Mouse (Mus musculus) erythroblast, adult 5-6 weeks (primary cell): ENCODE results near the gene Ccdc81. TPM values are rescaled to one million over a fixed set of nuclear protein-coding genes. Genes with fewer than 3 reads are reported as not detected.

Source experiments
- ATAC-seq: replicated peaks from 2 replicates; pipeline ENCODE4 v1.8.0; 2016; ENCODE audit warnings: moderate number of reproducible peaks, mild to moderate bottlenecking, moderate TSS enrichment, inconsistent platforms; ENCODE audit not compliant: poor library complexity, low FRiP score, severe bottlenecking
- total RNA-seq, 2 experiments: library from RNA; stranded (forward) in 1 of 2; stranded (reverse) in 1 of 2; fragments of 150-400 nt in 1 of 2; fragments of 200-764, 138-1000 nt in 1 of 2; gene quantifications; 2 replicates each; pipeline versions ENCODE4 v1.2.3 to v1.2.4; 2015 to 2017; ENCODE audit warnings: low replicate concordance in 2 of 2

The Ccdc81 gene
- total RNA-seq, 2 experiments from 2014 or later = not detected

DNA sequence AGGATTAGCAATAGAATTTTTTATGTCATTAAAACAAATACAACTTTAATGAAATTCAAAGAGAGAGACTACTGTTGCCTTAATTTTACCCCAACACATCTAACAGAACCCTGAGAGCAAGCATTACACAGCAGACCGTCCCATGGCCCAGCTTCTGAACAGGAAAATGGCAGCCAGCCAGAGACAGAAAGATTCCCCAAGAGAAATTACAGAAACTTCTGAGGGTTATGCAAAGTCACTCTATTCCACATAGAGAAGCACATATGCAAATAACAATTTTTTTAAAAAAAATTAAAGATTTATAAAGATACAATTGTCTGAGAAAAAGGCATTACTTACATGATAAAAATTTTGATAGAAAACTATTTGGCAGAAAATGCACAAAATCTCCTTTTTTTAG, 23.7 kb downstream of the Ccdc81 start:
- ATAC-seq = no peak

DNA sequence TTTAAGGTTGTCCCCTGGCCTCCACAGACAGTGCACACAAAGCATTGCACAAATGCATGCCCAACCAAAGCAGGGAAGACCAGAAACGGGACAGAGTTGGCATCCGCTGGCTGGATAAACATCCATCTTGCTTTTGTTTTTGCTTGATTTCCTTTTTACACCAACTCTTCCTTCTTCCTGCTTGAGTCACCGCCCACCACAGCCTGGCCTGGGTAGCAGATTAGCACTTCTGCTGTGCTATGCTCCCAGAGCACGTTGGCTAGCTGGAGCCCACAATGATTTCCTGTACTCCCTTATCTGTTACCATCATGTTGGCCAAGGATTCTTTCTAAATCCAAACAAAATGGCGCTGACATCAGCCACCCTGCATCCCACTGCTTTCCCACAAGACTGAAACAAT, 36.2 kb downstream of the Ccdc81 start:
- ATAC-seq = no peak

DNA sequence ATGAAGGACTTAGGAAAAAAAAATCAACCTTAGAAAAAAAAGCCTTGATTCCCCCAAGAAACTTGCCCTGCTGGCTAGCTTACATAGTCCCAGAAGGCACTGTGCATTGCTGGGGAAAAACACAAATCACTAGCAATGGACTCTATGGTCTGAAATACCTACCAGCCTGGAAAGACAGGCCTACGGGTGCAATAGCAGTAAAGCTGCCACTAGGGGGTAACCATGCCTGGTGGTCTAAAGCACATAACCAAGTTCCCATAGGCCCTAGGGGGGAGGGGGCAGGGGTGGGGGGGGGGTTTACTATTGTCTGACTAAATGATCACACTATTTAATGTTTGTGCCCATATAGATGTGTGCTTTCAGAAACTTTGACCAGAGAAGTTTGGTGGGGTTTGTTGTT, 38.7 kb downstream of the Ccdc81 start:
- ATAC-seq = no peak

DNA sequence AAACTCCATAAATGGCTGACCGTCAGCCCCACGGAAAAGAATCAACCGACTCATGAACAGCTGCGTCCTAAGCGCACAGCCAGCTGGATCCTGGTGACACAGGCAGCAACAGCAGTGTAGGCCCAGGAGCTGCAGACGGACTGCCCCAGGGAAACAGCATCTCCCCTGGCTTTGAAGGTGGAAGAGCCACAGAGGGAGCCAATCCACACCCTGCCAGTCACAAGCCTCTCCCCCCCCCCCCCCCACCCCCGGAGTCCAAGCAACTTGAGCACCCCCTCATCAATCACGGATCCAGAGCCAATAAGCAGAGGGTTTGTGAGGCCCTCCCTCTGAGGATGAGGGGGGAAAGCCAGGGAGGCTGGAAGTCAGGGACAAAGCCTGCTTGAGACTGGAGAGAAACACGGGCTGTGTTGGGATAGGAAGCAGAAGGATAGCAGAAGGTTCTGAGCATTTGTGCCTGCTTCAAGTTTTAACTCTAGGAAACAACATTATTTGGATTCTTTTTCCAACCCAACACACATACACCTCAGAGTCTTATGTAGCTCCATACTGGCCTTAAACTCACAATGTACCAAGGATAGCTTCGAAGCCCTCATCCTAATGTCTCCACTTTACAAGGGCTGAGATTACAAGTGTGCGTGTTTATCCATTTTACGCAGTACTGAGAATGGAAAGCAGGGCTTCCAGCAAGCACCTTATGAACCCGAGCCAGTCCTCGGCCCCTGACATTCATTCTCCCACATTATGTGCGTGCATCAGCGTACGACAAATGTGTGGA, 46.8 kb downstream of the Ccdc81 start:
- no peak for ATAC-seq

DNA sequence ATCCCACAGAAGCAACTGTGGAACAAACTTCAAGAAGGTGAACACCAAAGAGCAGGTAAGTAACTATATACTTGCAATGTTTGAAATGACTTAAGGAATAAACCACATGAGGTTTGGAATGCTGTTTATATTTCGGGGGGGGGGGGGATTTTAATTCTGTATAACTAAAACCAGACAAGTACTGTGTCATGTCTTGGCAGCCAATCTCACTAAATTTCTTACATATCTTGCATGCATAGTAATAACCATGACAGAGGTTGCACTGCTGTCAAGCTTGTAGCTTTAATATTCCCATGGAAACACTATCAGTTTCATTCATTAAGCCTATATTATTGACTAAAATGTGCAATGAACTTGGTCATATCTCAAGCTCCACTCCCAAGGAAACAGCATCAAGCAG, 48.2 kb downstream of the Ccdc81 start:
- ATAC-seq = no peak

DNA sequence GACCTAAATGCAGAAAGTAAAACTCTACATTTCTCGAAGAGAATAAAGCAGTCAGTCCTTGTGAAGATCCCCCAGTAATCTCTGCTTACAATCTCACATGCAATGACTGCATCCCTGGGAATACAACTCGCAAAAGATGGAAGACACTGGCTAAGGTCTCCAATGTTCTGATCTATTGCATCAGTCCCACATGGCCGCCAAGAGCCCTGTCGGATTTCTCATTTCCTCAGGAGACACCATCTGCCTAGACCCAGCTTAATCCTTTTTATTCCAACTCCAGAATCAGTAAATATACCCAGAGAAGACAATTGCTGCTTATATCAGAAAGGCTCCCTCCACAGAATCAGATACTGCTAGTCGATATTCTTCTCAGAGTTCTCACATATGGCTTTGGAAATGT, 50.3 kb downstream of the Ccdc81 start:
- ATAC-seq = no peak

DNA sequence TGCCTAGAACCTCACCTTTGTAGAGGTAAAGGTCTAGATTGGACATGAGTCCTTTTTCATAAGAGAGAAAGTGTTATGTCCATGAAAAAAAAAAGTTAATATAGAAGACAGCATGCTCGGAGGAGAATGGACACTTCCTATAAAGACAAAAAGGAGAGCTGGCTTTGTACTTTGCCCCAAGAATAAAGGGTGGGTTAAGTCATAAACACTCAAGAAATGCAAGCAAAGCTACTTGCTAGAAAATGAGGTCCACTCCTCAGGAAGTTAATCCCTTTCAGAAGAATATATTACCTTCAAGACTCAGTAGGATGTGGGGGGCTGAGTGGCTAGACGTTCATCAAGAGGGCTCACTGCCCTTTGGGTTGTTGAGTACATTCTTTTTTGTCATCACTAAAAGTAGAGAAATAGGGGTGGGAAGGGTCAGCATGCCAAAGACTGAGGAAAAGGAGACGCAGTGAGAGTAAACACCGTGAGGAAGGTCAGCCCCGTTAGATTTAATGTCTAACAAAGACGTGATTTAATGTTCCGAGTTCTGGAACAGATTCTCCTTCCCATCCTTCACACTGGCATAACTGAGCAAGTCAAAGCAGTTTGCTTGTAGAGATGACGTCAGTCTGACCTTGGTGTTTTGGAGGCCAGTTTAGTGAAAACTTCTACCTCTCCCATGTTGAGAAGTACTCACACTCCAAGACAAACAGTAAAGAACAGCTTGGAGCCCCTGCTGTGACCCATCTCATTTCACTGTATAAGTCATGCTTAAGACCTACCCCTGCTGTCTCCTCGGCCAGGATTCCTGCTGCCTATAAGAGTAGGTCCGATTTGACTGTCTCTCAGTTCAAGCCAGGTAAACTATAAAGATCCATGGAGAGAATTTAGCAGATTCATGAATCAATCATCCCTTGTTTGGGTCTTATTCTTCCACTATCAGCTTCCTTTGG, 51.0 kb downstream of the Ccdc81 start:
- no peak for ATAC-seq

DNA sequence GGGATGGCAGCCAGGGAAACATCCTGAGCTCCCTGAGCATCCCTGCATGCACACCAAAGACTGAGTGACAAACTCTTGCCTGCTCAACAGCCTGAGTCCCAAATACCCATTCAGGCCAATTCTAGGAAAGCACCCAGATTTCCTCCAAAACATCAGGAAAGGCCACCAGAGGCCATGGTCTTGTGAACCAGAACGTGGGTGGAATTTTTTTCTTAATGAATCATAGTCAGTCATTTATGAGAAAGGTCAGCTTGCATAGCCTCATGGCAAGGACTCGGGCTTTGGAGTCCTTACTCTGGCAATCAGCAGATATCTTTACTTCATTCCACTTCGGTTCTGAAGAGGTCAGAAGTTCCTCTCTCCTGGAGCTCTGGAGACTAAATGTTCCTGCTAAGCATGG, 52.9 kb downstream of the Ccdc81 start:
- no peak for ATAC-seq

DNA sequence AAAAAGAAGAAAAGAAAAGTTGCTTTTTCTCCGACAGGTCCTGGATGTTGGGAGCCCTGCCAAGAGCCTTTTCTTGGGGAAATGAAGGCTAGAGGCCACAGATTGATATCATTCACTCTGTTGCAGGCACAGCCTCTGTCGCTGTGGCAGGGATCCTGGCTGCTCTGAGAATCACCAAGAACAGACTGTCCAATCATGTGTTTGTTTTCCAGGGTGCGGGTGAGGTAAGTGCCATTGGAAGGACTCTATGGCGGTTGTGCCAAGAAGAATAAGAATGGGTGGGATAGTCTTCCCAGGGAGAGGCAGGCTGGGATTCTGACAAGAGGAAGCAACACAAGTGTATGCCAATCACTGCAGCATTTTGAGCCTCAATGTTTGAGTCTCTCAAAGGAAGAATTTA, 57.8 kb downstream of the Ccdc81 start:
- no peak for ATAC-seq

DNA sequence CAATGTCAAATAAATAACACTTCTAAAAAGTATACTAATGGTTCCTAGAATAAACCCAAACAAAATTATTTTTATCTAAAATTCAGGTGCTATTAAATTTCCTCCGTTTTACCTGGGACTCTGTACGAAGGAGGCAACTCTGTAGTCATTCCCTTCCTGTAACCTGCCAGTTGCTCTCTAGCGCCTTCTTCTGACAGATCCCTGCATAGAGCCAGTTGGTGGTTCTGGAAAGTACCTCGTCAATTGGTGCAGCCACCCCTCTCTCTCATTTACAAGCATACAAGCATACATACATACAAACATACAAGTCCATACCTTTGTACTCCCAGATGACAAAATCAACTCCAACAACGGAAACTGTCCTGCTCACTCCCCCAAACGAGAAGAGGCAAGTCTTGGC, 59.9 kb downstream of the Ccdc81 start:
- no peak for ATAC-seq

DNA sequence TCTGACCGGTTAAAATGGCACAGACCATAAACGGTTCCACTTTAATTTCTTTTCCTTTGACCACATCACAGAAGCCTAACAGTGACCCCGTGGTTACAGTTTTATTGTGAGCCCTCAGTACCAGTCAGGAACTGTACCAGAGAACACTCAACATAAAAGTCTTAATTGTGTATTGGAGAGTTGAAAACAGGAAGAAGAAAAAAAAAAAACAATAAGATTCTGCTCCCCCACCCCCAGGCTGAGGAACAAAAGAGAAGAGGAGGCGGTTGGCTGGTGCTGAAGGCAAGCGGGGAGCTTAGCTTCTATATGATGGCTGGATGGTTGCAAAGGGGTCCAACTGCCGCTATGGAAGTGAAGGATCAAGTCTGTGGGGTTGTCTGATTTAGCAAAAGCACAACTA, 60.3 kb downstream of the Ccdc81 start:
- no peak for ATAC-seq

DNA sequence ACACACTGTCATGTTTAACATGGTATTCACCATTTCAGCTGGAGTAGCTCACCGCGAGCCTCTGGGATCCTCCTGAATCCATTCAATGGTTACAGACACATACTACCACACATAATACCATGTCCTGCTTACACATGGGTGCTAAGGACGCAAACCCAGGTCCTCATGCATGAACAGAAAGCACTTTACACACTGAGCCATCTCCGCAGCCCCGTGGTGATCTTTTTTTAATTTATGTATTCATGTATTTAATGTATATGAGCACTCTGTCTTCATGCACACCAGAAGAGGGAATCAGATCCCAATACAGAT, 61.1 kb downstream of the Ccdc81 start:
- no peak for ATAC-seq

DNA sequence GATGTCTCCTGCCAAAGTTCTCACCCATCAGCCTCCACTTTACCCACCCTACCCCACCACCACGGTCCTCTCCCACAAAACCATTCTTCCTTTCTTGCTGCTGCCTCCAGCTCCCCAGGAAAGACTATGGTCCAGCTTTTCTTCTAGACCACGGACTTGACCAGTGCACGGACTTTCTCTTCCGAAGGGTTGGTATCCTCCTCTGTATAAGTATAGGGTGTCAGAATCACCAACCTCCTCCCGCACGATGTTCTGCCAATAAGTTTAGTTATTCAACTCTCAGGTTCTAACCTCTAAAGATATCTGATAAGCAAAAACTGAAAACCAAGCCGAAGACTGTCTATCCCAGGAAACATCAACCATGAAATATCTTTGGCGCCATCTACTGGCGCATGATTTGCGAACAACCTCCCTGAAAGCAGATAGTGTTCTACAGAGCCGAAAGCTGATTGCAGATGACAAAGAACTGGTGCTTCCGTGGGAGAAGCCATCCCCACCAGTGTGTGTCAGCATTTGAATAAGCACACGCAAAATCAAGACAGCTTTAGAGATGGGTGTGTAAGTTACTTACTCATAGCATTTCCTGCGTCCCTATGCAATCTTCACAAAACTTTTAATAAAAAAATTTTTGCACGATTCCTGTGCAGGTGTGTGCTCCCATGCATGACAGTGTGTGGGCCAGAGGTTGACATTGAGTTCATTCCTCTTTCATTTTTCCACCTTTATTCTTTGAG, 61.6 kb downstream of the Ccdc81 start:
- no peak for ATAC-seq

DNA sequence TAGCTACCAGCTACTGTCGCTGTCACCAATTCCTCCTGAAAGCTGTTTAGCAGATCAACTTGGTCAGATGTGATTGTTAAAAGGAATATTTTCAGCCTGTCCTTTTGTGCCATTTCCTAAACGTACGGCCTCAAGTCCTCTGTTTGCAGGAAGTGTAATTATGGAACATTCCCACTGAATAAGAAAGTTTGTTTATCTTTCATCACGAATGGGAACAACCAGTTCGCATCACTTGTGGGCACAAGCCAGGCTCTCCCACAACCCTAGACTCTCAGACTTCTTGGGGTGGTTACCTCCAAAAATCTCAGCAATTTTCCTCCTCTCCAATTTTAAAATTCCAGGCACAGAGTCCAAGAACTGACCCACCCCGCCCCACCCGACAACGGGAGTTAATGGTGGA, 63.7 kb downstream of the Ccdc81 start:
- ATAC-seq = no peak

DNA sequence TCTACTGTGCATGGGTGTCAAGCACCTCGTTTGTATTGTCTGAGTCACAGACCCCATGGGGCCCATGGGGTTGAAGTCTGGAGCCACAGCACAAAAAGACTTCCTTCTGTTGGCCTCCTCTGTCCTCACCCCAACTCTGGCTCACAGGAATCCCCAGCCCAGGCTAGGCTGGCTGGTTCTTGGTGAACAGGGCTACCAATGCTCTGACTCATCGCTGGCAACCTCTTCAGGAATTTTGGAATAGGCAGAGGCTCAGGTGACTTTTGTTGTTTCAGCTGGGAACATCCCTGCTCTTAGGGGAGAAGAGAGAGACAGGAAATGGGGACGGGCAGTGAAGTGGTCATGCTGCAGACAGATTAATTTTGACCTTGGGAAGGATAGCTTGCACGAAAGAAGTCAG, 65.6 kb downstream of the Ccdc81 start:
- ATAC-seq = no peak

DNA sequence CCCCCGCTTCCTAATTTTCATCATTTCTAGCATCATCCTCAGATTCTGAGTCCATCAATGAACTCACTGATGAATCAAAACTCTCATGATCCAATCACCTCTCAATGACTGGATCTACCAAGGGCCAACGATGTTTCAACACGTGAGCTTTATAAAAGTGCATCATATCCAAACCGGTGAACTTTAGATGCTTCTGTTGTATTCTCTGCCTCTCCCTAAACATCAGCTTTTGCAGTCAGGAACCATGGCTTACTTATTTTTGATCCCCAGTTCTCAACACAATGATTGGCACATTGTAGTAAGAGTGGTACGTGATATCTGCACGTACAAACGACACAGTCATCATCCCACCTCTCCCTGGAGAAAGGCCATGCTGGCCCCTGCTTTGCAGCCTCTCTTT, 66.8 kb downstream of the Ccdc81 start:
- no peak for ATAC-seq

DNA sequence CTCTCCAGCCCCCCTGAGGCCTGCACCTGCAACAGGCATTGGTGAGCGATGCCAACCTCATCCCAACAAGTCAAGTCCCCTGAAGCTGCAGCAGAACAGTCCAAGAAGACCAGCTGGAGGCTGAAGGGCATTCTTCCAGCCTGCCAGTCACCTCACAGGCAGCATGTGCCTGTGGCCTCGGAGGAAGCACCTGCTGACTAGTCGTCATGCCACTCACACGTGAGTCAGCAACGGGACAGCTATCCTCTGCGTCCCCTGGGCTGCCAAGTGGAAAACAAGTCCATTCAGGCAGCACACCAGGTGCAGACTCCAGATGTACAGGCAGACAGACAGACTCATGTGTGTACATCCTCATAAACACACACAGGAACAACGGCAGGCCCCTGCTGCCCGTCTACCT, 67.9 kb downstream of the Ccdc81 start:
- no peak for ATAC-seq

DNA sequence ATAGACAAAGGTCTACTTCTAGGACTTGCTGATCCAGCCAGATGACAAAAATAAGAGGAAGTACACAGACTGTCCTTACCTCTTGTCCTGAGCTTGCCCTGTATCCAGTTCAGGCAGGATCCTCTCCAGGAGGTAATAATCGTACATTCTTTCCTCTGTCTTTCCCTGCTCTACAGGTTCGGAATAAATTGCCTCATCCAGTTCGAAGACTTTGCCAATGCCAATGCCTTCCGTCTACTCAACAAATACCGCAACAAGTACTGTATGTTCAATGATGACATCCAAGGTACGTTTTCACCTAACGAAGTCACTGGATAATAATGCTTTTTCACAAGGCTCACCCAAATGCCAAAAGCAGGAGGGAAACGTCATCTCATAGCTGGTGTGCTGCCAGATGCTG, 69.9 kb downstream of the Ccdc81 start:
- no peak for ATAC-seq

DNA sequence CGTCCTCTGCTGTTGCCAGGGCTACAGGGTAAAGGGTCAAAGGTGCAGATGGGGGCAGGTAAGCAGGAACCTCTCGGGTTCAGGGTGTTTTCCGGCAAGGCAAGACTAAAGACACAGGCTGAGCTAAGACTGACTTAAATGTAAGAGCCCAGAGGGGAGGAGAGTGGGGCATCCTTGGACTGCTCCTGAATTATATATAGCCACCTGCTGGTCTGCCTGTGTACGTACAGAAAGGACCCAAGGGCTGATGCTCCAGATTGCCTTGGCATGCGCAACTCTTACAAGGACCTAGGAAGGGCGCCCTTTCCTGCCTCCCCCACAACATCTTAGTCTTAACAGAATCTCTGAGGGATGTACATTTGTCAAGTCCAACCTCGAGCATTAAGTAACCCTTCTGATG, 74.2 kb downstream of the Ccdc81 start:
- ATAC-seq = no peak

DNA sequence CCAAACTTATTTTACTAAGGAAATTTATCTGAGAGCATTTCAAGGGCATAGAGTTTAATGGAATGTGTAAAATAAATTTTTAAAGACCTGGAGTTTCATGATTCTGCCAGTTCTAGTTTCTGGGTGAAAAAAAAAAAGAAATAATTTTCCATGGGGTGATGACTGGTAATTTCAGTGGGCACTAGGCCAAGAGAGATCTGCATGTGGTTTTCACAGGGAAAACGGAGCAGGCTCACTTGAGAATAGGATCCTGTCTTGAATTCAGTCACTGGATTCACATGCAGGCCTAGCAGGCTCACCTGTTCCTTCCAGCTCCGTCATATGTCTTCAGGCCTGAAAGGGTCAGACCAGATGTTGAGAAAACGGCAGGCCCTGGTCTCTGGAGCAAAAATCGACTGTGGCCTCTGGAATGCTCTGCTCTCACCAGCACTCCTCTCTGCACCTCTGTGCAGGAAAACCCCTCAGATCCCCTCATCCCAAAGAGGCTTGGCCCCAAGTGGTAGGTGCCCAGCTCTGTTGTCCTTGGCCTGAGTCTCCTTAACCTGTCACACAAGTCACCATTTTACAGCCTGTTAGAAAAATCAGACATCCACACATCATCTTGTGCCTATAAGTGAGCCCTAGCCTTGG, 74.9 kb downstream of the Ccdc81 start:
- ATAC-seq = no peak
